Mouse (Mus musculus): ENCODE measurements at regions not wholly inside any gene's neighbourhood (a gene's known extent, or its start where the extent isn't known, plus 50 kb on each side); places are given as distances from the start of the nearest gene placed in this dataset.

DNA sequence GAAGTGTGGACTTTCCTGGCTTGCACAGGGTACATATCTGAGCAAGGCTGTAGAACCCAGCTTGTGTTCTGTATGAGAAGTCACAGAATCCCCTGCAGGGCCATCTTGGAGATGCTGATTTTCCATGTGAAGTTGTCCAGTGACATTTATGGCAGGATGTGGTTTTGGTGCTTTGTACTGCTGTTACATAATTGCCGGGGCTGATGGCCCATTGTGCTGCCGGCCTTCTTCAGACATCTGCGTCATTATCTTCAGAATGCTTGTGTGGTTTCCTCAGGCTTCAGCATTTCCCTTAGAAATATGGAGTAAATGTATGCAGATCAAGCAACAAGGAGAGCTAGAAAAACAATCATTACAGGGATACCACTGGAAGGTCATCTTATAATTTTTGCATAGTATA is 196.1 kb downstream of the Diras2 start:
- TF ChIP-seq CHD2 (IDR thresholded peaks at IDR 0.05; ENCODE audit: low read length) (no peak), SIN3A (IDR thresholded peaks at IDR 0.05; ENCODE audit: low read length) (no peak), ZC3H11A (IDR thresholded peaks at IDR 0.05; ENCODE audit: low read depth, low read length) (no peak), CTCF (IDR thresholded peaks at IDR 0.05 in 2 of 3, conservative IDR thresholded peaks at IDR 0.05 in 1 of 3; ENCODE audit: control insufficient read depth in 1 of 3, insufficient read depth in 1 of 3, low read depth in 2 of 3, low read length in 3 of 3, poor library complexity in 1 of 3, severe bottlenecking in 1 of 3) (no peak), POLR2A (IDR thresholded peaks at IDR 0.05; ENCODE audit: control insufficient read depth in 1 of 2, insufficient read depth in 1 of 2, low read depth in 1 of 2, low read length in 2 of 2, poor library complexity in 1 of 2) (no peak), HCFC1 (IDR thresholded peaks at IDR 0.05; ENCODE audit: low read depth, low read length) (no peak)

Measured in MEL (cell line).